Mouse (Mus musculus): ENCODE results near the gene Ncoa3.

DNA sequence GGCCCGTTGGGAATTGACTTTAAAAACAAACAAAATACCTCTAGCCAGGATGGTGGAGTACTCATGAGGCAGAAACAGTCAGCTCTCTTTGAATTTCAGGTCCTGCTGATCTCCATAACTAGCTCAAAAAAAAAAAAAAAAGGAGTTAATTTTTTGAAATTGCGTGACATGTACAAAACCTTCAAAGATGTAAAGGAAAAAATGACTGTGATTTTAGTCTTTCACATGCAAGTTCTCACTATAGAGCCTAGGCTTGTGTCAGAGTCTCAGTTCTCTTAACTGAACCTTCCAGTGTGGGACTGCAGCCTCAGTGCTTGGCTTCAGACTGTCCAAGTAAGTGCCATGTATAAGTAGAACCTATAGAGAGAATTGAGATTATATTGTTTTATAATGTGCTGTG is 27.6 kb downstream of the Ncoa3 start:
- no peak for TF ChIP-seq EP300 (IDR thresholded peaks at IDR 0.05; ENCODE audit: low read depth)
- TF ChIP-seq CTCF (IDR thresholded peaks at IDR 0.05; ENCODE audit: low read depth), result no peak
